Mouse (Mus musculus): ENCODE measurements at regions not wholly inside any gene's neighbourhood (a gene's known extent, or its start where the extent isn't known, plus 50 kb on each side); places are given as distances from the start of the nearest gene placed in this dataset. TPM values are rescaled to one million over a fixed set of nuclear protein-coding genes. Genes with fewer than 3 reads are reported as not detected.

DNA sequence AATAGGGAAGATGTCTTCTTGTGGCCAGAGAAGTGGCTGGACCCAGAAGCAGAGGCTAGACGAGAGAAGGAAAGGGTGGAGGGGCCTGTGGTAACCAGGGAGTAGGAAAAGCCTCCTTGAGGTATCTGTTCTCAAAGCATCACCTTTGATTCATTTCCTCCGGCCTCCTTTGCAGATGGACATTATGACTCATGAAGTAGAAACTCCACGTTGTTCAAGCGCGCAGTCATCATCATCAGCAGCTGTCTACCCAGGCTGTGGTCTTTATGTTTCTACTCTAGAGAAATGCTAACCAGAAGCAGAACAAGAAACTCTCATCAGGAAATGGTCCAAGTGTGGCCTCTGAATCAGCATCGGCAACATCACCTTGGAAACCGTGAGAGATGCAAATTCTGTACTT is 50.3 kb upstream of the Acpp start:
- DNase-seq = no peak

Small RNA genes in the stretch of these regions (microRNA-seq; reads per million reads assigned to microRNA genes)
- not detected for gene Mir2136
